Mouse (Mus musculus): ENCODE measurements around the gene Samm50. TPM values are rescaled to one million over a fixed set of nuclear protein-coding genes. Genes with fewer than 3 reads are reported as not detected.

Gene Samm50
- polyA plus RNA-seq, 1 experiment from 2014 or later = 60.5 TPM

DNA sequence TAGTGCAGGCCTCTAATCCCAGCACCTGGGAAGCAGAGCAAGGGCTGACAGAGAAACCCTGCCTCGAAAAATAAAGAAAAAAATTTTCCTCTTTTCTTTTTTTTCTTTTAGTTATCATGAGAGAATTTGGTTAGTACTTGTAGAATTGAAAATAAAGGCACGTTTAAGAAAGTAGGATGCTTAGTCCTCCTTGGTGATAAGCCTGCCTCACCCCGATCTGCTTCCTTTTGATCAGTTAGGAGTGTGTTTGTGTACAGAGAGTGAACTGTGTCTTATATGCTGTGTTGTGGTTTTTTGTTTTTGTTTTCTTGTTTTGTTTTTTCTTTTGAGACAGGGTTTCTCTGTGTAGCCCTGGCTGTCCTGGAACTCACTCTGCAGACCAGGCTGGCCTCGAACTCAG, 15.3 kb downstream of the Samm50 start:
- no peaks in the 10 kb centered on the region for H3K27me3 ChIP-seq (replicated peaks; ENCODE audit: control insufficient read depth, insufficient read depth, low read length)
- WGBS = 95% methylated on average over 4 of the region's 4 CpGs
- no peak overlapping the region for H3K9ac ChIP-seq (ENCODE audit: low read length)
- no peak overlapping the region for H3K4me2 ChIP-seq (ENCODE audit: low read length)
- DNase-seq (ENCODE audit: low spot score) (no peak), ATAC-seq (no peak)
- H3K4me1 ChIP-seq (ENCODE audit: control insufficient read depth, insufficient read depth, low read length) = no peaks in the 10 kb centered on the region
- H3K4me3 ChIP-seq (ENCODE audit: low read depth, low read length) = no peak overlapping the region
- H3K27ac ChIP-seq (ENCODE audit: low read depth, low read length) = no peak overlapping the region
- H3K9me3 ChIP-seq (replicated peaks; ENCODE audit: control insufficient read depth, low read length) = no peaks in the 10 kb centered on the region
- H3K36me3 ChIP-seq (ENCODE audit: control insufficient read depth, insufficient read depth, low read length) = peaks cover 89% of the 10 kb centered on the region

DNA sequence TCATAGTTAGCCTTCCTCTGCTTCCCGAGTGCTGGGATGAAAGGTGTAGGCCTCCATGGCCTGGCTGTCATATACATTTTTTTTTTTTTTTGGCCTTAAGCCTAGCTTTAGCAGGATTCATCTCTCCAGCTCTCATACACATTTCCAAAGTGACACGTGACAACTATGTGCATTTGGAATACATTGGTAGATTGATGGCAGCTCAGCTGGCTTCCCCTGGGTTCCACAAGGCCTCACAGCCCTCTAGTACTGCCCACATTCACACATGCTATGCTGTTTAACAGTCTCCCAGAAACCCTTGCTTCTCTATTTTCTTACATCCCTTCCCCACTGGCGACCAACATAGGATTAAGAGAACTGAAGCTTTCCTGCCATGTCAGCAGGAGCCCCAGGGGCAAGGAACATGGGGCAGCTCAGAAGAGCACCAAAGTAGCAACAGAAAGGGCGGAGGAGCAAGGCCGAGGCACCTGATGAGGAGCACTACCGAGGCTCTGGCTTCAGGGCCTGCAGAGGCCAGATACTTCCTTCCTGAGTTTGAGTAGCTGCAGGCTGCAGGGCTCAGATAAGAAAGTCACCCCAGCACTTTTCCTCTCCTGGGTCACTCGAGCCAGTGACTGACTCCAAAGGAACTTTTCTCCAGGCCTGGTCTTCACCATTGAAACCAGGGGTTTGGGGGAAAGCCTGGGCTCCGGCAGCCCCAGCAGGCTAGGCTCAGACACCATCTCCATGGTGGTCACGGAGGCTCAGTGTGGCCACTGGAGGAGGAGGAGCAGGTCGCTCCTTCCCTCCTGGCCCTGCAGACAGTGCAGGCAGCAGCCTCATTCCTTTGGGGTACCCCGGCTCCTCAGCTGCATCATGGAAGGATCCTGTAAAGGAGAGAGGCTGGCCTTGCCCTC, 17.7 kb downstream of the Samm50 start:
- Histone ChIP-seq H3K27me3 (replicated peaks; ENCODE audit: control insufficient read depth, insufficient read depth, low read length) (no peaks in the 10 kb centered on the region), H3K4me3 (ENCODE audit: low read depth, low read length) (no peak overlapping the region), H3K4me1 (ENCODE audit: control insufficient read depth, insufficient read depth, low read length) (no peaks in the 10 kb centered on the region), H3K4me2 (ENCODE audit: low read length) (no peak overlapping the region), H3K9me3 (replicated peaks; ENCODE audit: control insufficient read depth, low read length) (no peaks in the 10 kb centered on the region), H3K36me3 (ENCODE audit: control insufficient read depth, insufficient read depth, low read length) (peaks cover 75% of the 10 kb centered on the region), H3K9ac (ENCODE audit: low read length) (no peak overlapping the region), H3K27ac (ENCODE audit: low read depth, low read length) (peak overlapping the region; percentile 9; the same call in 1 of the 2 replicates)
- DNase-seq (ENCODE audit: low spot score) = no peak
- WGBS = 83% methylated on average over 11 of the region's 11 CpGs
- no peak for ATAC-seq

DNA sequence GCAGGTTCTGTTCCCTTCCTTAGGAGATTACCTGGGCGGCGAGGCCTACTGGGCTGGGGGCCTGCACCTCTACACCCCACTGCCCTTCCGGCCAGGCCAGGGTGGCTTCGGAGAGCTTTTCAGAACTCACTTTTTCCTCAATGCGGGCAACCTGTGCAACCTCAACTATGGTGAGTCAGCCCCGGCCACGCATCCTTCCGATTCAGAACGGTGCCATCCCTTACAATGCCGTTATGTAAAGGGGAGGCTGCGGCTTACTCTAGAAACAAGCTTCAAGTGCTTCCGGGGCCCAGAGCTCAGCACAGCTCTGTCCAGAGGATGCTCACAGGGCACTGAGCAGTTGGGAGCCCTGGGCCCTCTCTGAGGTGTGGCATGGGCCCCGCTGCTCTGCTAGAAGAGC, 18.4 kb downstream of the Samm50 start:
- ATAC-seq = no peak
- WGBS = 93% methylated on average over 13 of the region's 13 CpGs

DNA sequence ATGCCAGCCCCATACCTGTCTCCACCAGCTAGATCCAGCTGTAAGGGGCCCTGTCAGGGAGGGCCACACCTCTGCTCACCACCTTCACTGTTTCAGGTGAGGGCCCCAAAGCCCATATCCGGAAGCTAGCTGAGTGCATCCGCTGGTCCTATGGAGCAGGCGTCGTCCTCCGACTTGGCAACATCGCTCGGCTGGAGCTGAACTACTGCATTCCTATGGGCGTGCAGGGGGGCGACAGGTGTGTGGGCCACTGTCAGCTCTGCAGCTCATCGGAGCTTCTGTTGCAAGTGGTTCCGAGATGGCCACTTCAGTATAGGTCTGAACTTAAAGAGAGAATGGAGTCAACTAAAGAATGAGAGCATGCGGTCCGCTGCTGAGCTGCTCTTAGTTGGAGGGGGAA, 18.9 kb downstream of the Samm50 start:
- Histone ChIP-seq H3K9ac (ENCODE audit: low read length) (no peak overlapping the region), H3K36me3 (ENCODE audit: control insufficient read depth, insufficient read depth, low read length) (peaks cover 71% of the 10 kb centered on the region), H3K4me3 (ENCODE audit: low read depth, low read length) (no peak overlapping the region), H3K27me3 (replicated peaks; ENCODE audit: control insufficient read depth, insufficient read depth, low read length) (no peaks in the 10 kb centered on the region), H3K4me2 (ENCODE audit: low read length) (no peak overlapping the region), H3K27ac (ENCODE audit: low read depth, low read length) (no peak overlapping the region), H3K9me3 (replicated peaks; ENCODE audit: control insufficient read depth, low read length) (no peaks in the 10 kb centered on the region), H3K4me1 (ENCODE audit: control insufficient read depth, insufficient read depth, low read length) (no peaks in the 10 kb centered on the region)
- DNase-seq (ENCODE audit: low spot score) = no peak
- 91% methylated on average over 13 of the region's 13 CpGs for WGBS
- ATAC-seq = no peak

More for the DNA sequence above, 18.4 kb downstream of the Samm50 start:
- no peak for DNase-seq (ENCODE audit: low spot score)
- Histone ChIP-seq H3K9ac (ENCODE audit: low read length) (no peak overlapping the region), H3K9me3 (replicated peaks; ENCODE audit: control insufficient read depth, low read length) (no peaks in the 10 kb centered on the region), H3K27ac (ENCODE audit: low read depth, low read length) (no peak overlapping the region), H3K4me1 (ENCODE audit: control insufficient read depth, insufficient read depth, low read length) (no peaks in the 10 kb centered on the region), H3K36me3 (ENCODE audit: control insufficient read depth, insufficient read depth, low read length) (peaks cover 75% of the 10 kb centered on the region), H3K4me3 (ENCODE audit: low read depth, low read length) (no peak overlapping the region), H3K4me2 (ENCODE audit: low read length) (no peak overlapping the region), H3K27me3 (replicated peaks; ENCODE audit: control insufficient read depth, insufficient read depth, low read length) (no peaks in the 10 kb centered on the region)

DNA sequence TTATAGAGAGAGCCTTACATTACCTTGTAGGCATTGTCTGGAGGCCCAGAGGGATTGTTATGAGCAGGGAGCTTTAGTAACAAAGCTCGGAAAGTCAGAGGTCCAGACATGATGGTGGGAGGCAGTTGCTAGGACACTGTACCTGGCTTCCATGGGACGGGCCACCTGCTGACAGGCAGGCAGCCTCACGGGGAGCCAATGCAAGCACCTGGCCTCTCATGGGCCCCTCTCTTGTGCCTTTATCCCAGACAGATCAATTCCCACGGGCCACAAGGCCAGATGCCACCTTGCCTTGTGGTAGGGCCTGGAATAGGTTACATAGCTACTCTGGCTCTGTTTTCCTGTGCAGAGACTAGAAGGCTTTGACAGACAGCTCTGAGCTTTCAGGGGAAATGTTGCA, 19.5 kb downstream of the Samm50 start:
- ATAC-seq (no peak), DNase-seq (ENCODE audit: low spot score) (no peak)
- H3K4me1 ChIP-seq (ENCODE audit: control insufficient read depth, insufficient read depth, low read length) = no peaks in the 10 kb centered on the region
- H3K27ac ChIP-seq (ENCODE audit: low read depth, low read length) = no peak overlapping the region
- H3K9me3 ChIP-seq (replicated peaks; ENCODE audit: control insufficient read depth, low read length) = no peaks in the 10 kb centered on the region
- H3K9ac ChIP-seq (ENCODE audit: low read length) = no peak overlapping the region
- peaks cover 65% of the 10 kb centered on the region for H3K36me3 ChIP-seq (ENCODE audit: control insufficient read depth, insufficient read depth, low read length)
- no peak overlapping the region for H3K4me2 ChIP-seq (ENCODE audit: low read length)
- H3K27me3 ChIP-seq (replicated peaks; ENCODE audit: control insufficient read depth, insufficient read depth, low read length) = no peaks in the 10 kb centered on the region
- WGBS = 73% methylated on average over 4 of the region's 4 CpGs
- H3K4me3 ChIP-seq (ENCODE audit: low read depth, low read length) = no peak overlapping the region

DNA sequence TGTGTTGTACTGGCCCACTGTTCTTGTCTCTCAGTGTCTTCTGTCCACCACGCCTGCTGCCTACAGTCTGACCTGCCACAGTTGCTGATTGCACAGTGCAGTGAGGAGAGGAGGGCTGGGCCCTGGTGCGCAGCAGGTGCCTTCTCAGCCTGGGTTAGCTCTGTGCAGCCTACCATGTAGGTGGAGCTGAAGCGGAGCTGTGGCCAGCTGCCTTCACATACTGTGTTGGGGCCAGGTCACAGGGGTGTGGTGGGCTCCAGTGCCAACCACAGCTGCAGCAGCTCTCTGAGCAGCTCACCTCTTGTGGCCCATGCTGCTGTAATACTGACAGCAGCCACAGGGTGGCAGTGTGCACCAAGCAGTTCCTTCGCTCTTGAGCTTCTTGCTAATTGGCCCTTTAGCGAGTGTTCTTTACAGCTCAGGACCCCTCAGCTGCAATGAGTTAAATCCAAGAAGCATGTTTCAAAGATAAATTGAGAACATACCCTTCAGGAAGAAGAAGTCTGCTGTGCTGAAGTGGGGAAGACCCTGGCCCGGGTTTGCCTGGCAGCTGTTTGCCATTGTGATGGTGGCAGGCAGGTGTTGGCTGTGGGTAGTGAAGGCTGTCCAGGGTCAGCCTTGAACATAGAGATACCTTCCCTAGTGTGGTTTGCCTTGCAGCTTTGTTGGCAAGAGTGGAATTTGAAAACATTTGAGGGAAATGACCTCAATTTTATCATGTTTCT, 20.2 kb downstream of the Samm50 start:
- Histone ChIP-seq H3K4me2 (ENCODE audit: low read length) (no peak overlapping the region), H3K4me3 (ENCODE audit: low read depth, low read length) (no peak overlapping the region), H3K27me3 (replicated peaks; ENCODE audit: control insufficient read depth, insufficient read depth, low read length) (no peaks in the 10 kb centered on the region), H3K9me3 (replicated peaks; ENCODE audit: control insufficient read depth, low read length) (no peaks in the 10 kb centered on the region), H3K4me1 (ENCODE audit: control insufficient read depth, insufficient read depth, low read length) (no peaks in the 10 kb centered on the region), H3K9ac (ENCODE audit: low read length) (no peak overlapping the region; the same call in 1 of the 2 replicates), H3K36me3 (ENCODE audit: control insufficient read depth, insufficient read depth, low read length) (peaks cover 60% of the 10 kb centered on the region), H3K27ac (ENCODE audit: low read depth, low read length) (no peak overlapping the region)
- ATAC-seq (peak; percentile 66), DNase-seq (ENCODE audit: low spot score) (peak; percentile 95)
- WGBS = 46% methylated on average over 6 of the region's 6 CpGs

DNA sequence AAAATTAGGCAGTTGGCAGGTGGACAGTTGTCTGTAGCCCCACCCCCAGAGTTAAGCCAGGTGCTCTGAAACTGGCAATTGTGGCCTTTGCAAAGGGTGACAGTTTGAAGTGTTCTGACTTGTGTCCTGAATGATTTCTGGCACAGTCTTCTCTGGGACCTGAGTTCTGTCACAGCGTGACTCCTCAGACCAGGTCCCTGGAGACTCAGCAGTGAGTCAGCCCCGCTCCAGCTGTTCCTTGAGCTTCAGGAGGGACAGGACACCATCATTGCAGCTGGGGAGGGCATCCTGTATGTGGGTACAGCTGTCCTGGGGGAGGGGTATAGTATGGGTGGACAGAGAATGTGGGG, 20.7 kb downstream of the Samm50 start:
- Histone ChIP-seq H3K4me2 (ENCODE audit: low read length) (no peak overlapping the region), H3K9ac (ENCODE audit: low read length) (no peak overlapping the region; the same call in 1 of the 2 replicates), H3K4me1 (ENCODE audit: control insufficient read depth, insufficient read depth, low read length) (no peaks in the 10 kb centered on the region), H3K27ac (ENCODE audit: low read depth, low read length) (no peak overlapping the region), H3K27me3 (replicated peaks; ENCODE audit: control insufficient read depth, insufficient read depth, low read length) (no peaks in the 10 kb centered on the region), H3K36me3 (ENCODE audit: control insufficient read depth, insufficient read depth, low read length) (peaks cover 55% of the 10 kb centered on the region), H3K9me3 (replicated peaks; ENCODE audit: control insufficient read depth, low read length) (no peaks in the 10 kb centered on the region), H3K4me3 (ENCODE audit: low read depth, low read length) (no peak overlapping the region)
- DNase-seq (ENCODE audit: low spot score) (no peak), ATAC-seq (no peak)
- 100% methylated on average over 2 of the region's 2 CpGs for WGBS

DNA sequence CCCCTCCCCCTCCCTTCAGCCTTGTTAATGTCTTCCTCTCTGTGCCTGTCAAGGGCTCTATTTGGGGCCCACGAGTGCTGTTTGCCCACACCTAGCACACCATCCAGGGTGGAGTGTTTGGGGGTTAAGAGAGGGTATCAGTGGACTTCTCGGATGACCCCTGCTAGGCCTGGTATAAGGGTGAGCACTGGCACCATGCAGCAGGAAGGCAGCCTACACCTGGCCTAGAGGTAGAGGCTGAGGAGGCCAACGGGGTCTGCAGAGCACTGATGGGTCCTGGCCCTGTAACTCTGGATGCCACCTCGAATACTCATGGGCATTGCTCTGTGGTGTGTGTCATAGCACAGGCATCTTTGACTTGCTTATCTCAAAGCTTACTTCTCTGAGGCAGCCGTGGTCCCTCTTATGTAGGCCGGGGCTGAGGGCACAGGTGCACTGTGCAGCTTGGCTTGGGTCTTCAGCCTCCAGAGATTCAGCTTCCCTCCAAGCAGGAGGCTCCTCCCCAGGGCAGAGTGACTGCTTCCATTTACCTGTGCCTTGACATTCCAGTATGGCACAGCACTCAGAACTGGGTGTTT, 21.2 kb downstream of the Samm50 start:
- no peaks in the 10 kb centered on the region for H3K27me3 ChIP-seq (replicated peaks; ENCODE audit: control insufficient read depth, insufficient read depth, low read length)
- no peak for ATAC-seq
- H3K36me3 ChIP-seq (ENCODE audit: control insufficient read depth, insufficient read depth, low read length) = peaks cover 52% of the 10 kb centered on the region
- H3K27ac ChIP-seq (ENCODE audit: low read depth, low read length) = no peak overlapping the region
- DNase-seq (ENCODE audit: low spot score) = no peak
- no peaks in the 10 kb centered on the region for H3K9me3 ChIP-seq (replicated peaks; ENCODE audit: control insufficient read depth, low read length)
- H3K4me3 ChIP-seq (ENCODE audit: low read depth, low read length) = no peak overlapping the region
- H3K4me2 ChIP-seq (ENCODE audit: low read length) = no peak overlapping the region
- no peak overlapping the region for H3K9ac ChIP-seq (ENCODE audit: low read length)
- no peaks in the 10 kb centered on the region for H3K4me1 ChIP-seq (ENCODE audit: control insufficient read depth, insufficient read depth, low read length)
- WGBS = 89% methylated on average over 6 of the region's 6 CpGs

All from forebrain, embryonic 14.5 days (tissue).